In the genomic region with DNA sequence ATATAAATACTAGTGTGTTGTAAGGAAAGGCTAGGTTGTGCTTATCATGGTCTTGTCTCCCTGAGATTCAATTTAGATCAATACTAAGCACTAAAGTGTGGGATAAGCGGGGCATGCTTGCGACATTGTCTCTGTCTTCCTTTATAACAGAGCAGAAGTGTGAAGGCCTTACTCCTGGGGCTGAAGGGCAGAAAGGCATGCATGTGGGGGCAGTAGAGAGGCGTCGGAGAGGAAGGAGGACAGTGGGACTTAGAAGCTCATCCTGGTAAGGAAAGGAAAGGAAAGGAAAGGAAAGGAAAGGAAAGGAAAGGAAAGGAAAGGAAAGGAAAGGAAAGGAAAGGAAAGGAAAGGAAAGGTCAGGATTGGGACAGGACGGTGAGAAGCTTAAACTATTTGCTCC, we compare ENCODE assay signal across 15 mouse cellular contexts. TPM values are rescaled to one million over a fixed set of nuclear protein-coding genes. Genes with fewer than 3 reads are reported as not detected.
DNase-seq lines count a peak whose midpoint lies in the region; ATAC-seq and TF ChIP-seq lines count a peak whose summit lies in the region.
"Had no signal": no experiment of that assay in that cellular context is flagged by ENCODE, and none has a peak within 500 bp of the region (broad histone marks: within the 10 kb centered on the region; RNA-seq: fewer than 3 reads in every experiment).

No protein-coding gene starts in this region.

- no peak for TF ChIP-seq EP300 in heart, postnatal 0 days (IDR thresholded peaks at IDR 0.05; ENCODE audit: low read depth)
- TF ChIP-seq EP300 in liver, embryonic 14.5 days (IDR thresholded peaks at IDR 0.05; ENCODE audit: low read depth): no peak

- H3K36me3 ChIP-seq in heart, postnatal 0 days (replicated peaks; ENCODE audit: control insufficient read depth, insufficient read depth, low read length): no peaks in the 10 kb centered on the region
- H3K36me3 ChIP-seq in heart, embryonic 10.5 days: no peaks in the 10 kb centered on the region
- H3K36me3 ChIP-seq in liver, embryonic 14.5 days (replicated peaks; ENCODE audit: control insufficient read depth, insufficient read depth, low read depth): no peaks in the 10 kb centered on the region
- no peaks in the 10 kb centered on the region for H3K36me3 ChIP-seq in liver, embryonic 12.5 days
- H3K36me3 ChIP-seq in forebrain, embryonic 12.5 days (replicated peaks): no peaks in the 10 kb centered on the region
- H3K36me3 ChIP-seq: embryonic facial prominence, embryonic 15.5 days; hindbrain, embryonic 13.5 days; midbrain, embryonic 13.5 days had no signal

- 34% methylated on average over 5 of the region's 5 CpGs for WGBS in heart, postnatal 0 days
- 20% methylated on average over 5 of the region's 5 CpGs for WGBS in heart, embryonic 10.5 days
- 29% methylated on average over 5 of the region's 5 CpGs for WGBS in liver, embryonic 14.5 days (ENCODE audit: insufficient replicate concordance)
- 20% methylated on average over 5 of the region's 5 CpGs for WGBS in liver, embryonic 12.5 days (ENCODE audit: insufficient replicate concordance)
- 22% methylated on average over 5 of the region's 5 CpGs for WGBS in forebrain, embryonic 12.5 days

- no peaks in the 10 kb centered on the region for H3K9me3 ChIP-seq in heart, postnatal 0 days (replicated peaks; ENCODE audit: control insufficient read depth, low read length)
- H3K9me3 ChIP-seq in heart, embryonic 10.5 days: no peaks in the 10 kb centered on the region
- H3K9me3 ChIP-seq in liver, embryonic 14.5 days (ENCODE audit: control insufficient read depth, low read length): no peaks in the 10 kb centered on the region
- no peaks in the 10 kb centered on the region for H3K9me3 ChIP-seq in liver, embryonic 12.5 days (replicated peaks)
- H3K9me3 ChIP-seq in forebrain, embryonic 12.5 days: no peaks in the 10 kb centered on the region
- H3K9me3 ChIP-seq: embryonic facial prominence, embryonic 15.5 days; hindbrain, embryonic 13.5 days; midbrain, embryonic 13.5 days had no signal

- H3K4me2 ChIP-seq in heart, postnatal 0 days (ENCODE audit: low read depth, low read length): no peak overlapping the region
- H3K4me2 ChIP-seq in liver, embryonic 14.5 days (ENCODE audit: low read depth): no peak overlapping the region
- H3K4me2 ChIP-seq in liver, embryonic 12.5 days: no peak overlapping the region
- H3K4me2 ChIP-seq in forebrain, embryonic 12.5 days: no peak overlapping the region
- H3K4me2 ChIP-seq: embryonic facial prominence, embryonic 15.5 days; hindbrain, embryonic 13.5 days; midbrain, embryonic 13.5 days had no signal

- no peak overlapping the region for H3K9ac ChIP-seq in heart, postnatal 0 days (replicated peaks; ENCODE audit: low read depth, low read length)
- no peak overlapping the region for H3K9ac ChIP-seq in liver, embryonic 14.5 days (replicated peaks)
- H3K9ac ChIP-seq in liver, embryonic 12.5 days: no peak overlapping the region
- no peak overlapping the region for H3K9ac ChIP-seq in forebrain, embryonic 12.5 days
- H3K9ac ChIP-seq: embryonic facial prominence, embryonic 15.5 days; hindbrain, embryonic 13.5 days; midbrain, embryonic 13.5 days had no signal

- H3K4me1 ChIP-seq in heart, postnatal 0 days (ENCODE audit: control insufficient read depth, insufficient read depth): peaks cover 14% of the 10 kb centered on the region
- H3K4me1 ChIP-seq in heart, embryonic 10.5 days: peaks cover 17% of the 10 kb centered on the region
- H3K4me1 ChIP-seq in liver, embryonic 14.5 days (replicated peaks; ENCODE audit: control insufficient read depth in 2 of 2, insufficient read depth in 2 of 2, low read length in 1 of 2): peaks cover 2 to 4% of the 10 kb centered on the region in 2 experiments; a peak in 3 of 4 replicates
- peaks cover 20% of the 10 kb centered on the region for H3K4me1 ChIP-seq in liver, embryonic 12.5 days
- H3K4me1 ChIP-seq in forebrain, embryonic 12.5 days: peaks cover 39% of the 10 kb centered on the region

- no peak overlapping the region for H3K27ac ChIP-seq in heart, postnatal 0 days (ENCODE audit: low read depth)
- no peak overlapping the region for H3K27ac ChIP-seq in heart, embryonic 10.5 days
- H3K27ac ChIP-seq in liver, embryonic 14.5 days: no peak overlapping the region
- H3K27ac ChIP-seq in liver, embryonic 12.5 days: no peak overlapping the region
- H3K27ac ChIP-seq in forebrain, embryonic 12.5 days: no peak overlapping the region
- H3K27ac ChIP-seq: embryonic facial prominence, embryonic 15.5 days; hindbrain, embryonic 13.5 days; midbrain, embryonic 13.5 days had no signal

- H3K4me3 ChIP-seq in heart, postnatal 0 days (ENCODE audit: low read depth, low read length): no peak overlapping the region
- H3K4me3 ChIP-seq in heart, embryonic 10.5 days: no peak overlapping the region
- H3K4me3 ChIP-seq in liver, embryonic 14.5 days (ENCODE audit: insufficient read depth in 1 of 2, low read depth in 2 of 2, low read length in 2 of 2): no peak overlapping the region
- H3K4me3 ChIP-seq in liver, embryonic 12.5 days: no peak overlapping the region
- H3K4me3 ChIP-seq in forebrain, embryonic 12.5 days (replicated peaks): no peak overlapping the region
- H3K4me3 ChIP-seq: embryonic facial prominence, embryonic 15.5 days; hindbrain, embryonic 13.5 days; midbrain, embryonic 13.5 days had no signal

- TF ChIP-seq CTCF in heart, postnatal 0 days (IDR thresholded peaks at IDR 0.05; ENCODE audit: low read depth): peak; percentile 47
- TF ChIP-seq CTCF in liver, embryonic 14.5 days (IDR thresholded peaks at IDR 0.05; ENCODE audit: low read depth): peak; percentile 33; the same call in 1 of the 2 replicates
- peak; percentile 50; the same call in 1 of the 2 replicates for TF ChIP-seq CTCF in brain, embryonic 14.5 days (IDR thresholded peaks at IDR 0.05; ENCODE audit: borderline replicate concordance, extremely low read depth, insufficient read depth, insufficient read length)

- ATAC-seq in heart, postnatal 0 days (ENCODE audit: insufficient read depth, low read depth): no peak
- no peak for ATAC-seq in liver, embryonic 14.5 days (ENCODE audit: insufficient read depth)
- ATAC-seq in liver, embryonic 12.5 days: no peak
- ATAC-seq in forebrain, embryonic 12.5 days (ENCODE audit: low FRiP score): no peak
- ATAC-seq: midbrain, embryonic 13.5 days had no signal

- no peak for DNase-seq in heart, postnatal 0 days (ENCODE audit: low spot score)
- DNase-seq in heart, embryonic 10.5 days (ENCODE audit: low spot score): no peak
- DNase-seq in liver, embryonic 14.5 days (ENCODE audit: low read depth in 3 of 3, low spot score in 3 of 3): no peak
- peak; percentile 26 for DNase-seq in 416B (ENCODE audit: low read depth)
- peak; percentile 50 for DNase-seq in brain, embryonic 14.5 days (ENCODE audit: low read depth)
- DNase-seq in right cerebral cortex, adult 18-20 months: no peak
- DNase-seq: cerebellum, adult 8-10 months; lung, adult 2 months had no signal

- TF ChIP-seq POLR2A in brain, embryonic 14.5 days (IDR thresholded peaks at IDR 0.05; ENCODE audit: borderline replicate concordance, extremely low read depth, insufficient read depth, insufficient read length, poor library complexity, severe bottlenecking): no peak

- no peaks in the 10 kb centered on the region for H3K27me3 ChIP-seq in heart, postnatal 0 days (ENCODE audit: control insufficient read depth, insufficient read depth, low read length)
- peaks cover 42% of the 10 kb centered on the region for H3K27me3 ChIP-seq in heart, embryonic 10.5 days (ENCODE audit: insufficient read depth, poor library complexity, severe bottlenecking)
- peaks cover 18% of the 10 kb centered on the region for H3K27me3 ChIP-seq in liver, embryonic 14.5 days (ENCODE audit: control insufficient read depth, insufficient read depth, low read length)
- peaks cover 66% of the 10 kb centered on the region for H3K27me3 ChIP-seq in liver, embryonic 12.5 days (replicated peaks)
- peaks cover 6% of the 10 kb centered on the region; the same call in 1 of the 2 replicates for H3K27me3 ChIP-seq in forebrain, embryonic 12.5 days
- H3K27me3 ChIP-seq: hindbrain, embryonic 13.5 days had no signal

RNA-seq across cellular contexts. Expression of a gene that starts 1.9 kb away (rescaled TPM):
- 2.2 and 12.9 TPM in 2 replicates for total RNA-seq in heart, postnatal 0 days (2014; rRNA removed; ENCODE audit: low replicate concordance)
- 1.8 and 2.1 TPM in 2 replicates for polyA plus RNA-seq in heart, postnatal 0 days (2015; fragmentation: Nextera tagmentation; extraction: Ambion mirVana)
- 1.4 and 1.7 TPM in 2 replicates for polyA plus RNA-seq in heart, embryonic 10.5 days (2016; fragmentation: Nextera tagmentation; extraction: Ambion mirVana)
- polyA plus RNA-seq in liver, embryonic 14.5 days (2012; rRNA removed): 1.3 and 1.9 TPM in 2 replicates
- polyA plus RNA-seq in liver, embryonic 14.5 days (2014; fragmentation: Nextera tagmentation; extraction: Ambion mirVana): 2.1 and 2.6 TPM in 2 replicates
- polyA plus RNA-seq in liver, embryonic 12.5 days (2016; fragmentation: Nextera tagmentation; extraction: Ambion mirVana): 0.51 and 0.61 TPM in 2 replicates
- 2.3 and 2.8 TPM in 2 replicates for polyA plus RNA-seq in brain, embryonic 14.5 days (2012; rRNA removed)
- polyA plus RNA-seq in forebrain, embryonic 12.5 days (2016; fragmentation: Nextera tagmentation; extraction: Ambion mirVana): 1.5 TPM in 2 replicates
- total RNA-seq: adrenal gland, postnatal 36 days; neutrophil, adult 5-6 weeks had no signal

RNA-seq across cellular contexts. Expression of a gene that starts 2.2 kb away (rescaled TPM):
- total RNA-seq in heart, postnatal 0 days (2014; rRNA removed; ENCODE audit: low replicate concordance): 4.0 and 10.7 TPM in 2 replicates
- polyA plus RNA-seq in heart, postnatal 0 days (2015; fragmentation: Nextera tagmentation; extraction: Ambion mirVana): 2.3 and 3.1 TPM in 2 replicates
- 1.5 and 2.2 TPM in 2 replicates for polyA plus RNA-seq in heart, embryonic 10.5 days (2016; fragmentation: Nextera tagmentation; extraction: Ambion mirVana)
- polyA plus RNA-seq in liver, embryonic 14.5 days (2012; rRNA removed): 1.8 TPM in 2 replicates
- 0.38 and 0.58 TPM in 2 replicates for polyA plus RNA-seq in liver, embryonic 14.5 days (2014; fragmentation: Nextera tagmentation; extraction: Ambion mirVana)
- 1.0 and 2.0 TPM in 2 replicates for polyA plus RNA-seq in liver, embryonic 12.5 days (2016; fragmentation: Nextera tagmentation; extraction: Ambion mirVana)
- 78.6 and 97.8 TPM in 2 replicates for polyA plus RNA-seq in brain, embryonic 14.5 days (2012; rRNA removed)
- 9.3 and 10.1 TPM in 2 replicates for polyA plus RNA-seq in forebrain, embryonic 12.5 days (2016; fragmentation: Nextera tagmentation; extraction: Ambion mirVana)

RNA-seq across cellular contexts. Expression of a gene that starts 54.4 kb away (rescaled TPM):
- total RNA-seq in heart, postnatal 0 days (2014; rRNA removed; ENCODE audit: low replicate concordance): not detected in 2 replicates
- 0.18 and 1.0 TPM in 2 replicates for polyA plus RNA-seq in heart, postnatal 0 days (2015; fragmentation: Nextera tagmentation; extraction: Ambion mirVana)
- 1.0 TPM in 1 of 2 replicates, not detected in the other for polyA plus RNA-seq in heart, embryonic 10.5 days (2016; fragmentation: Nextera tagmentation; extraction: Ambion mirVana)
- not detected in 2 replicates for polyA plus RNA-seq in liver, embryonic 14.5 days (2012; rRNA removed)
- not detected in 2 replicates for polyA plus RNA-seq in liver, embryonic 14.5 days (2014; fragmentation: Nextera tagmentation; extraction: Ambion mirVana)
- not detected in 2 replicates for polyA plus RNA-seq in liver, embryonic 12.5 days (2016; fragmentation: Nextera tagmentation; extraction: Ambion mirVana)
- polyA plus RNA-seq in brain, embryonic 14.5 days (2012; rRNA removed): 8.3 and 10.3 TPM in 2 replicates
- polyA plus RNA-seq in forebrain, embryonic 12.5 days (2016; fragmentation: Nextera tagmentation; extraction: Ambion mirVana): 7.2 and 10.5 TPM in 2 replicates
- total RNA-seq: neutrophil, adult 5-6 weeks had no signal

Comparison
In these comparisons a context has a peak if more than half of its experiments do, and no peak if none do; other contexts are left out.
1. DNase-seq: peak in 416B (single experiment) and brain, embryonic 14.5 days (single experiment); none in heart, postnatal 0 days (single experiment), heart, embryonic 10.5 days (single experiment), liver, embryonic 14.5 days (0 of 3) and right cerebral cortex, adult 18-20 months (single experiment).
2. Peak in every context shown above with its lines, with median percentiles within 50 percentile points of each other: CTCF ChIP-seq.